Mouse (Mus musculus) heart, adult 18-20 months (tissue): Measurements from ENCODE around the gene Uap1l1. TPM values are rescaled to one million over a fixed set of nuclear protein-coding genes. Genes with fewer than 3 reads are reported as not detected.

ENCODE experiments used
- DNase-seq, 2 experiments: peaks; one replicate each; pipeline ENCODE4 v3.0.0; 2021 to 2022; ENCODE audit warnings: mixed read lengths in 1 of 2
- total RNA-seq, 2 experiments: library from RNA; stranded (reverse); gene quantifications; 2 replicates each; pipeline ENCODE4 v1.2.3; 2021

Uap1l1 gene
- total RNA-seq, 2 experiments from 2014 or later: 10.3 to 11.8 TPM

DNA sequence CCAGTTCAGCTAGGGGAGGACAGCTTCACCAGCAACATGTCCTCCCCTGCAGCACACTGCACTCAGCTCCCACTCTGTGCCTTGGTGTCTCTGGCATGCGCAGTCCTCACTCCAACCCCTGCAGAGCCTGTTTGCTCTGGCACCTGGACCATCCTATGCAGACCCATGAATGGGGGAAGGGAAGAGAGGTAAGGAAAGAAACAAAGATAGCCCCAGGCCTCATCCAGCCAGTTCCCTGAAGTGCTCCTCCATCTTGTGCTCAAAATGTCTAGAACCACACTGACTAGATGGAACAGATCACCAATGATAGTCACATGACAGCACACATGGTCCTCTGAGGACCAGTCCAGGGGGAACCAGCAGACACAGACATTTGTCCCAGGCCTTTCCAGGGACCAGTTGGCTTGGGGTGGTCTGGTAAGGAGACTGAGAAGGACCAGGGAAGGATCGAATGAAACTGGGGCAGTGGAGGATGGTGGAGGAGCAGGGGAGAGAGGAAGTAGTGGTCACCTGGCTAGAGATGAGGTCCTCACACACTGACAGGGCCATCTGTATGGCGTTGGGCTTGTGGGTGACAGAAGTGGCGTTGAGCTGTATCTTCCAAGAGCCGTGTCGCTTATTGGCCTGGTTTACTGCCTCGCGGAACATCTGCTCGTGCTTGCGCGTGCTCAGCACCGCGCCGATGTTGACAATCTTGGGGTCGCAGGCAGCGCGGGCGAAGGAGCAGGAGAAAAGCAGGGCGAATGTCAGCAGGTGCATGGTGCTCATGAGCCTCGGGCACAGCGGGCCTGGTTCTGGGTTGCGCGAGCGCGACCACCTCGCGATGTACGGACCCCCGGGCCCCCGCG, 47.1 kb downstream of the Uap1l1 start:
- DNase-seq: no peak

DNA sequence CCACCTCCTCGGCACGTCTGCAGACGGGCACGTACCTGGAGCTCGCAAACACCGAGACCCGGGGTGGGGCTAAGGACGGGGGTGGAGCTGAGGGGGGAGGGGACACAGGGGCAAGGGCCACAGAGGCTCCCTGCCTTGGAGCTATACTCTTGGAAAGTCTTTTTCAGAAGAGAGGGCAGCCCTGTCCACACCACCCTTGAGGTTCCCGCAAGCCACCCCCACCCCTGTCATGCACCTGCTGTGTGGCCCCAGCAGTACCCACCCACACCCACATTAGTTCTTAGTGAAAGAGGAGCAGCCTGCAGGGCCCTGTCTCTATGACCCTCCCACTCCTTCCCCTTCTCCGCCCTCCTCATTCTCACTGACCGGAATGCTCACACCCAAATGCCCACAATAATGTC, 54.0 kb downstream of the Uap1l1 start:
- DNase-seq: no peak

DNA sequence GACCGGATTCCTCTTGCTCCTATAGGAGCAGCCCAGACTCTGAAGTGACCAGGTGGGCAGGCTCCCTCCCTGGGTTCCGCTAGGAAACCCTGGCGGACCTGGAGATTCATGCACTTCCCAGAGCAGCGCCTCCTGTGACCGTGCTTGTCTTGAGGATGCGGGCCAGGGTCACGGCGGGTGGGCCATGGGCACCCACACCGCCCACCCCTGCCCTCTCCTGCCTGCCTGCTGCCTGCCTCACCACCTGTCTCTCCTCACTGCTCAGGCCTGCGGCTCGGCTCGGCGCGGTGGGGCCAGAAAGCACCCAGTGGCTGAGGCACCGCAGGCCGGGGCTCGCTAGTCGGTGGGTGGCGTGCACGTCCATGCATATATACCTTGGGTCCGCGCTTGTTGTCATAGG, 54.5 kb downstream of the Uap1l1 start:
- no peak for DNase-seq

DNA sequence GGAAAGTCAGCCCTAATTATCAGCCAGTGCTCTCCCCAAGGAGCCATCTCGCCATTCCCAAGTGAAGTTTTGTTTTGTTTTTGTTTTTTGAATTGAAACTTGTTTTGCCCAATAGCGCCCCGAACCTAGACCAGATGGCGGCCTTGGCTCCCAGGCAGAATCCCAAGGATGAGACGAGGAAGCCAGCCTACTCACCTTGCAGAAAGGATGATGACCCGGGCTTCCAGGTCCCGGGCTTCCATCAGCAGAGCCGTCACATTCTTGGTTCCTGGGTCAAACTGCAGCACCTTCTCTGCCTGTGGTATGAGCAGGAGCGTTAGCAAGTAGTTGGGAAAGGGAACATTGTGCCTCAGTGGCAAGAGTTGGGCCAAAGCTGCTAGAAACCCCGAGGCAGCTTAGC, 55.3 kb downstream of the Uap1l1 start:
- no peak for DNase-seq

Other genes with a start within 250 kb of the Uap1l1 start
- gene Nrarp, start 184.9 kb downstream of the Uap1l1 start, total RNA-seq: 1 to 10 TPM; 6.9 to 8.3 TPM
- gene Tor4a, start 168.8 kb downstream of the Uap1l1 start, total RNA-seq: 1 to 10 TPM; 4.0 to 4.6 TPM
- 10 to 100 TPM; 40.8 to 45.8 TPM for gene Nelfb, start 154.2 kb downstream of the Uap1l1 start, total RNA-seq
- not detected for gene Stpg3, start 151.0 kb downstream of the Uap1l1 start, total RNA-seq
- gene Fam166a, start 146.9 kb downstream of the Uap1l1 start, total RNA-seq: not detected
- 100 to 1,000 TPM; 289 to 308 TPM for gene Tubb4b, start 141.0 kb downstream of the Uap1l1 start, total RNA-seq
- not detected for gene Slc34a3, start 131.3 kb downstream of the Uap1l1 start, total RNA-seq
- not detected for gene Rnf224, start 128.9 kb downstream of the Uap1l1 start, total RNA-seq
- 1 to 10 TPM; 1.5 to 1.7 TPM for gene Rnf208, start 123.4 kb downstream of the Uap1l1 start, total RNA-seq
- not detected for gene Cysrt1, start 123.2 kb downstream of the Uap1l1 start, total RNA-seq
- gene AL732309.1, start 118.8 kb downstream of the Uap1l1 start, total RNA-seq: 1 to 10 TPM; 1.9 to 2.4 TPM
- gene Tmem203, start 110.2 kb downstream of the Uap1l1 start, total RNA-seq: 10 to 100 TPM; 14.8 to 15.2 TPM
- 1 to 10 TPM; 7.4 to 7.7 TPM for gene Tprn, start 103.1 kb downstream of the Uap1l1 start, total RNA-seq
- 10 to 100 TPM; 38.2 to 42.6 TPM for gene Ssna1, start 93.2 kb downstream of the Uap1l1 start, total RNA-seq
- gene Anapc2, start 93.2 kb downstream of the Uap1l1 start, total RNA-seq: 10 to 100 TPM; 35.3 to 38.8 TPM
- not detected for gene Tmem210, start 77.5 kb downstream of the Uap1l1 start, total RNA-seq
- under 1 TPM in 1 of 2 experiments, not detected in 1; 0.23 TPM for gene Lrrc26, start 75.8 kb downstream of the Uap1l1 start, total RNA-seq
- gene Grin1, start 46.5 kb downstream of the Uap1l1 start, total RNA-seq: not detected
- 10 to 100 TPM; 20.8 to 23.6 TPM for gene Man1b1, start 33.3 kb downstream of the Uap1l1 start, total RNA-seq
- gene Dpp7, start 9.3 kb downstream of the Uap1l1 start, total RNA-seq: 1 to 10 TPM; 5.9 to 7.0 TPM
- gene Sapcd2, start 6.6 kb upstream of the Uap1l1 start, total RNA-seq: not detected
- gene Entpd2, start 30.2 kb upstream of the Uap1l1 start, total RNA-seq: 10 to 100 TPM; 13.7 to 14.5 TPM
- gene Npdc1, start 33.7 kb upstream of the Uap1l1 start, total RNA-seq: 10 to 100 TPM; 25.7 to 27.9 TPM
- gene Fut7, start 57.6 kb upstream of the Uap1l1 start, total RNA-seq: 1 to 10 TPM in 1 of 2 experiments, not detected in 1; 1.1 TPM
- 10 to 100 TPM; 41.4 to 43.2 TPM for gene Abca2, start 63.0 kb upstream of the Uap1l1 start, total RNA-seq
- 1 to 10 TPM in 1 of 2 experiments, under 1 TPM in 1; 0.82 to 1.7 TPM for gene Clic3, start 91.2 kb upstream of the Uap1l1 start, total RNA-seq
- gene Paxx, start 95.4 kb upstream of the Uap1l1 start, total RNA-seq: 10 to 100 TPM; 22.6 to 28.7 TPM
- gene Ptgds, start 104.4 kb upstream of the Uap1l1 start, total RNA-seq: 100 to 1,000 TPM; 450 to 656 TPM
- gene Lcn12, start 128.2 kb upstream of the Uap1l1 start, total RNA-seq: not detected
- gene Fbxw5, start 135.1 kb upstream of the Uap1l1 start, total RNA-seq: 10 to 100 TPM; 82.0 to 93.6 TPM
- 1 to 10 TPM; 1.1 to 2.3 TPM for gene C8g, start 136.0 kb upstream of the Uap1l1 start, total RNA-seq
- gene Traf2, start 181.3 kb upstream of the Uap1l1 start, total RNA-seq: 10 to 100 TPM; 15.7 to 17.6 TPM
- gene Edf1, start 192.2 kb upstream of the Uap1l1 start, total RNA-seq: 100 to 1,000 TPM; 223 to 241 TPM
- gene Mamdc4, start 209.2 kb upstream of the Uap1l1 start, total RNA-seq: 1 to 10 TPM in 1 of 2 experiments, under 1 TPM in 1; 0.55 to 1.4 TPM
- 10 to 100 TPM; 55.9 to 72.5 TPM for gene Phpt1, start 209.5 kb upstream of the Uap1l1 start, total RNA-seq
- under 1 TPM; 0.10 to 0.46 TPM for gene Ajm1, start 216.1 kb upstream of the Uap1l1 start, total RNA-seq
- 10 to 100 TPM; 63.5 to 63.8 TPM for gene Rabl6, start 242.8 kb upstream of the Uap1l1 start, total RNA-seq